Mouse (Mus musculus): ENCODE results near the gene Gm49776.
"Not testable (repeated sequence)": the region's sequence is repeated elsewhere in the genome, so short reads cannot be mapped to it uniquely, and the experiment has no call there.

Gene Gm49776

GRCm38 (mm10) chr16:18258221-18258620 is at the start of gene Gm49776:
Gene Gm49776 (minus strand): TSS chr16:18258321.
- DNase-seq (ENCODE audit: low read depth, low spot score) = no peak

- DNase-seq (ENCODE audit: low read depth, low spot score) = not testable (repeated sequence)
These were observed 31.5 kb upstream of the Gm49776 start for GRCm38 (mm10) chr16:18289614-18290013.

- peak; percentile 99 for DNase-seq (ENCODE audit: low read depth, low spot score)
These were observed 31.0 kb upstream of the Gm49776 start, which contains the start of gene Dgcr8 for GRCm38 (mm10) chr16:18289067-18289588. Gene Dgcr8 (minus strand): TSS chr16:18289246.

GRCm38 (mm10) chr16:18288581-18289061 is 30.5 kb upstream of the Gm49776 start:
- DNase-seq (ENCODE audit: low read depth, low spot score) = no peak

DNA sequence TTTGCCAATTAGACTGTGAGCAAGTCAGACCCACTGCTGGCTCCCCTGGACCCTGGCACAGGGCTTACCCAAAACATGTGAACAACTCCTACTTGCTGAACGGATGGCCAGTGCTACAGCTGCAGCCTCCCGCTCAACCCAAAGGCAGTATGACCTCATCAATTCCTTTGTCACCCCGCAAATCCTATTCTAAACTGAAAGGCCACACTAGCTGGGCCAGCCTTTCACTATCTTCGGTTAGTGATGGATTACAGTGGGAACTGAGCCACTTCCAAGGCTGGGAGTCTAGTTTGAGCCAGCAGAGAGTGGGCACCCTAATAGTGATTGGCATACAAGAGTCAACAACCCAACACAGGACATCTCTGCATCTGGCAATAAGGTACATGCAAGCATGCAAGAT is 30.0 kb upstream of the Gm49776 start:
- peak; percentile 18 for DNase-seq (ENCODE audit: low read depth, low spot score)

- no peak for DNase-seq (ENCODE audit: low read depth, low spot score)
These were observed 17.0 kb upstream of the Gm49776 start for GRCm38 (mm10) chr16:18275166-18275565.

DNA sequence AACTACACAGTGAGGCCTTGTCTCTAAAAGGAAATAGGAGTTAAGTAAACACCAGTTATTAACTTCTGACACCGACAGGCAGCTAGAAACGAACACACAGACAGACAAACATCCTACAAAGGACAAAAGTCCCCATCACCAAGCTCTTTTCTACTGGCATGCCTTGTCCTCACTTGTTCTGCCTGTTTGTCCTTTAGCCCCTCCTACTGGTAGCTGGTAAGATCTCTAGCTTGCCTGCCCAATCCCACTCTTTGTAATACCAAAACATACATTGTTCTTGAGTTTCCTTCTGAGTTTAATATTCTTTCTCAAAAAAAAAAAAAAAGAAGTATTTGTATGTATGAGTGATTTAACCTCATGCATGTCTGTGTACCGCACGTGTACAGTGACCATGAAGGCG is 10.1 kb upstream of the Gm49776 start:
- no peak for DNase-seq (ENCODE audit: low read depth, low spot score)

- DNase-seq (ENCODE audit: low read depth, low spot score) = no peak
These were observed 6.9 kb upstream of the Gm49776 start for GRCm38 (mm10) chr16:18265024-18265423.

GRCm38 (mm10) chr16:18253866-18254265 is 4.3 kb downstream of the Gm49776 start:
- DNase-seq (ENCODE audit: low read depth, low spot score) = no peak

DNA sequence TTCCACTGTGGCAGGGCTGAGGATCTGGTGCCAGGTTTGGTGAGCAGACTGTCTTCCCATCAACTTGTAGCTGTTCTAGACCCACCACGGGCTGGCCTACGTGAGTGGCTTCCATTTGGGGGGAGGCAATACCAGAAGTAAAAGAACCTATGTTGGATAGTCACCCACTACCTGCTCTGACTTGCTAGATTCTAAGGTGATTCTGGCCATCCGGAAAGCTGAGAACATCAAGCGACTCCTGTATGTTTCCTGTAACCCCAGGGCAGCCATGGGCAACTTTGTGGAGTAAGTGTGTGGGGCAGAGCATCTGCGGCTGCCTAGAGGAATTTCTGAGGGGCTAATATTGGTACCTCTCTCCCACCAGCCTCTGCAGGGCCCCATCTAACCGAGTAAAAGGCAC is 5.4 kb downstream of the Gm49776 start:
- no peak for DNase-seq (ENCODE audit: low read depth, low spot score)

- DNase-seq (ENCODE audit: low read depth, low spot score) = no peak
These were observed 7.0 kb downstream of the Gm49776 start for GRCm38 (mm10) chr16:18250828-18251790.

- no peak for DNase-seq (ENCODE audit: low read depth, low spot score)
These were observed 7.9 kb downstream of the Gm49776 start for GRCm38 (mm10) chr16:18250231-18250630.

GRCm38 (mm10) chr16:18249364-18249967 is 8.7 kb downstream of the Gm49776 start:
- no peak for DNase-seq (ENCODE audit: low read depth, low spot score)

DNA sequence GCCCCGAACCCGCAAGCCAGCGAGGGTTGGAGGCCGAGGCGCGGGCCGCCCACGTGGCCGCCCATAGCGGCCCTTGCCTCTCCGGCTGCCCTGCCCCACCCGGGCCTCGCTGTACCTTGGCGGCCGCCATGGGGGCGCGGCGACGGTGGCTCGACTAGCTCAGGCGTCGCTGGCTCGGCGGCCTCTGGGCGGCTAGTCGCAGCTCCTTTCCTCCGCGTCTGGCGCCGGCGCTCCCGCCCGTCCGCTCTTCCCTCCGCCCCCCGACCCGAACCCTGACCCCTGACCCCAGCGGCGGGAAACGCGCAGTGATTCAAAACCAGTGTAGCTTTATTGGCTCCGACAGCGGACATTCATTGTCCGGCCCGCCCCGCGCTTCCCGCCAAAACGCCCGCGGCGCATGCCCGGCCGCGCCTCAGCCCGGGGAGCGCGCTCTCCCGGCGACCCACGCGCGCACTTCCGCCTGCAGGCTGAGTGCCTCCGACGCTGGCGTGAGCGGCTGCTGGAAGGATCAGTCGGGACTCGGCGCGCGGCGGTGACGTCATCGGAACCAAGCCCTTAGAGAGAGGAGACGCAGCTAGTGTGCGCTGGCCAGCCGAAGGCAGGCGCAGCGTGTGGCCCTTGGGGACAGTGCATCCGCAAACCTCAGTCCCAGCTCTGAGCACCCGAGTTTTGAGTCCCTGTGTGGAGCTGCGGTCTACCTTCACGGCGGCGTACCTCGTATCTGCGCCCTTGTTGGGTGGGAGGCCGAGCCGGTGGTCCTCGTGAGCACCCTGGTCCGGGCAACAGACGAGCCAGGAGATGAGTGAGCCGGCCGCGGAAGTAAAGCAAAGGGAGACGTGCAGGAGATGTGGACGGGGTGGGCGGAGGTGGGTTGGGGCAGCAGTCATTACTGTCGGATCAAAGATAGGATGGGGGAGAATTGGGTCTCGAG is 9.4 kb downstream of the Gm49776 start, which contains the start of the genes Trmt2a and Ranbp1:
Trmt2a (plus strand) TSS at position 247 of the 931 bp plus-strand sequence.
Ranbp1 (minus strand) TSS at position 300 of the 931 bp plus-strand sequence.
- DNase-seq (ENCODE audit: low read depth, low spot score) = peak; percentile 99

DNA sequence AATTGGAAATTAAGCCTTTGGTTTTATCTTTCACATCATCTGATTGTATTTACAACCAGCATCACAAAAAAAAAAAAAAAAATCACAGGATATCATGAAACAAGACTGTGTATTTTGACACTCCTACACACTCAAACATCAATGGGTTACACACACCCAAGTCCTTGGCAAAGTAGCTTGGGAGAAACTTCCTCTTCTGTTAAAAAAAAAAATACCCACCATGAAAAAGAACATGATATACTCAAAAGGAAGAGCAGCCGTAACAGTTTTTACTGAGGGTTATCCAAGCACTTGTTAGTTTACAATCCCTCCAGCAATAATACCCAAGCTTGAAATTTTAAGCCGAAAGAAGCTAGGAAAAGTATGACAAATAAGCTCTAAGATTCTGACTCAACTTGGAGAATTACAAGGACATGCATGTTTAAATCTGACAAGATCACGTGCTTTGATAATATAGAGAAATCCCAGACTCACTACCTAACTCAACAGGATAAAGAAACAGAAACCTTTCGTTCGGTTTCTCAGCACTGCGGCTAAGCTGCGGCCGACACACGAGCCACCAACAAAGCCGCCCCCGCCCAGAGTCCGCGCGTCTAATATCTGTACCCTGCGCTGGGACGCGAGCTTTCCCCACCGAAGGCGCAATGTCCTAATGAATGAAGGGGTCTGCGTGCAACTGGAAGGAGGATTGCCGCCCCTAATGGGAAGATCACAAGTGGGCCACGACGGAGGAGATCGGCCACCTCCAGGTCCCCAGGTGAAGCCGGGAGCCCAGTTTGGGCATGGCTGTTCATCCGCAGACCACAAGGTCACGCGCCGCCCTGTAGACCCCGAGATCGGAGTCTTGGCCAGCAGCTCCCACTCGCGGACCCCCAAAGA is 10.4 kb downstream of the Gm49776 start:
- peak; percentile 50 for DNase-seq (ENCODE audit: low read depth, low spot score)

- DNase-seq (ENCODE audit: low read depth, low spot score) = no peak
These were observed 16.5 kb downstream of the Gm49776 start for GRCm38 (mm10) chr16:18241581-18241980.

DNA sequence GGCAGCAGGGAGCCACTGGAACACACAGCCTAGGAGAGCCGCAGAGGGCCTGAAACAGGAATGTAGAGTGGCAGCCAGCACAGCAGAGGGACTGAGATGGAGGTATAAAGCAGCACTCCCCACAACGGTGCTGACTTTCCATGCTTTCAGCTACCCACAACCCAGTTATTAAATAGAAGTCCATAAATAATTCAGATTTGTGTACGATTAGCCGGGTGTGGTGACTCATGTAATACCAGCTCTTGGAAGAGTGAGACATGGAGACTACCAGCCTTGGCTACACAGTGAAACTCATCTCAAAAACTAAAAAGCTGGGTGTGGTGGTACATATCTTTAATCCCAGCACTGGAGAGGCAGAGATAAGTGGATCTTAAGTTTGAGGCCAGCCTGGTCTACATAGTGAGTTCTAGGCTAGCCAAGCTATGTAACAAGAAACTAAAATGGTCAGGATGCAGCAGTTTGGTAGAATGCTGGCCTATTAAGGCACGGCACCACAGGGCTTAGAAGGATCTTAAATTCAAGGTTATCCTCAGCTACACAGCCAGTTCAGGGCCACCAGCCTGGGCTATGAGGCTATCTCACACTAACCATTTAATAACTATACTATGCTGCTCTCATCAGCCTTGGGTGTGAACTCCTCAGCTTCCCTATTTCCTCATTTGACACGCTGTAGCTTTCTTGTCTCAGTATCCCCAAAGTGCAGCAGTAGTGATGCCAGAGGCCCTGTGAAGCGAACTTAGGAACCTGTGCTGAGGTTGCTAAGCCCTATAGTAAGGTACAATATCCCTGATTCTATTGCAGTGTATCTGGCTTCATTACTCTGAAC is 21.2 kb downstream of the Gm49776 start:
- DNase-seq (ENCODE audit: low read depth, low spot score) = no peak

DNA sequence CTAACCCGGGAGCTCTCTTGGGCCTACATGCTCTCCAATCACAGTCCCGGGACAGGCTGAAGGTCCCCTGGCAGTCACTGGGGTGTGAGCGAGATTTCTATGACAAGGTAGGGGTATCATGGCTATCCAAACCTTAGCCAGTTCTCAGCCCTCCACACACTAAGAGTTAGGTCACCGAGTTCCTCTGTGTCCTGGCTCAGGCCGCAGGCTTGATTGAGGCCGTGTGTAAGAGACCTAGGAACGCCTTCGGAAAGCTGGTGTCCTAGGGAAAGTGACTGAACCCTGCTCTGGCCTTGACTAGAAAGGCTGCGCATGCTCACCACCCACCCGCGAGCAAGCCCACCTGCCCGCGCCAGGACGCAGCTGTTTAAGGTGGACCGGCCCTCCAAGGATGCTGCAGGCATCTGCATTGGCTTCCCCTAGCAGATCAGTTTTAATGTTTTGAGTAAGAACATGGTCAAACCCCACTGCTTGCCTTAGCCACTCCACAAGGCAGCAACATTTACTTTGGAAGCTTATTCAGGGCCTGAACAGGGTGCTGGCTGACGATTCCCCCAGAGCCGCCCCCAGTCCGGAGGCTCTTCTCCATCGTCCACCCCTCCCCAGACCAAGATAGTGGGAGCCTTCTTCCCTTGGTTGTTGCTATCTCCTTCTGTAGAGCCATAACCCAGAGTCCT is 22.6 kb downstream of the Gm49776 start:
- DNase-seq (ENCODE audit: low read depth, low spot score) = peak; percentile 33
